In the genomic region with DNA sequence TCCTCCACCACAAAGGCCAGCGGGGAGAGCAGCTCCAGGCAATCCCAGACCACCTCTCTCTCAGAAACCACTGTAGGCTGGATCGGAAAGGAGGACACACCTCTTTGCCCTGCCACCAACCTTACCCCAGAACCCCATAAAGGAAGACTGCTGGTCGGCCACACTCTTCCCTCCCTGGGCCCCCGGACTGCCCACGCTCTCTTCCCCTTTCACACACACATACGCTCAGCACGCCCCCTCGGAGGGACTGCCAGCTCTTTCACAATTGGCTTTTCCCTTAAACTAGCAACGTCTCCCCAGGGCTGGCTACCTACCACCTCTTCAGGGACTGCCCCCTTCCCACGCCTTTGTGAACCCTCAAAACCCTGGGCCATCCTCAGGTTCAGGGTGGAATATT, we compare ENCODE assay signal across 11 mouse cellular contexts. TPM values are rescaled to one million over a fixed set of nuclear protein-coding genes. Genes with fewer than 3 reads are reported as not detected.
DNase-seq lines count a peak whose midpoint lies in the region; ATAC-seq lines count a peak whose summit lies in the region.
"Had no signal": no experiment of that assay in that cellular context is flagged by ENCODE, and none has a peak within 500 bp of the region (broad histone marks: within the 10 kb centered on the region; RNA-seq: fewer than 3 reads in every experiment).

No protein-coding gene starts in this region.

- DNase-seq in forebrain, embryonic 11.5 days (ENCODE audit: low spot score): no peak
- no peak for DNase-seq in midbrain, embryonic 14.5 days
- DNase-seq in kidney, postnatal 14 days: no peak
- DNase-seq in testis, postnatal 14 days (ENCODE audit: low spot score): no peak
- DNase-seq: cerebellum, adult 9-11 months; kidney, postnatal 25 days had no signal

- no peak for ATAC-seq in forebrain, embryonic 12.5 days (ENCODE audit: low FRiP score)
- ATAC-seq in forebrain, embryonic 11.5 days (replicated peaks; ENCODE audit: low FRiP score): no peak
- 0 out of 2 replicates have a peak, but pooled peaks have one; percentile 7 for ATAC-seq in midbrain, embryonic 13.5 days
- ATAC-seq in midbrain, embryonic 14.5 days (ENCODE audit: low FRiP score, low TSS enrichment): no peak
- ATAC-seq in liver, embryonic 12.5 days: no peak
- peak; percentile 40 for ATAC-seq in monocyte, adult 5-6 weeks (replicated peaks; ENCODE audit: insufficient number of reproducible peaks, low FRiP score, low TSS enrichment, poor library complexity, severe bottlenecking)

- peak overlapping the region; percentile 56 for H3K27ac ChIP-seq in forebrain, embryonic 12.5 days
- no peak overlapping the region for H3K27ac ChIP-seq in forebrain, embryonic 11.5 days (ENCODE audit: low read depth, low read length)
- no peak overlapping the region for H3K27ac ChIP-seq in midbrain, embryonic 13.5 days
- no peak overlapping the region for H3K27ac ChIP-seq in midbrain, embryonic 14.5 days (replicated peaks; ENCODE audit: low read depth, low read length)
- H3K27ac ChIP-seq in liver, embryonic 12.5 days: no peak overlapping the region
- H3K27ac ChIP-seq: hindbrain, embryonic 13.5 days had no signal

- H3K27me3 ChIP-seq in forebrain, embryonic 12.5 days: no peaks in the 10 kb centered on the region
- no peaks in the 10 kb centered on the region for H3K27me3 ChIP-seq in forebrain, embryonic 11.5 days (ENCODE audit: control insufficient read depth, insufficient read depth, low read length)
- no peaks in the 10 kb centered on the region; the same call in 1 of the 2 replicates for H3K27me3 ChIP-seq in midbrain, embryonic 13.5 days
- H3K27me3 ChIP-seq in midbrain, embryonic 14.5 days (ENCODE audit: control insufficient read depth, insufficient read depth, low read length): 0 out of 2 replicates have a peak, but pooled peaks cover 3% of the 10 kb centered on the region
- peaks cover 10% of the 10 kb centered on the region for H3K27me3 ChIP-seq in liver, embryonic 12.5 days (replicated peaks)

- peaks cover 79% of the 10 kb centered on the region for H3K36me3 ChIP-seq in forebrain, embryonic 12.5 days (replicated peaks)
- peaks cover 17% of the 10 kb centered on the region for H3K36me3 ChIP-seq in forebrain, embryonic 11.5 days (ENCODE audit: control insufficient read depth, insufficient read depth, low read length)
- peaks cover 46% of the 10 kb centered on the region for H3K36me3 ChIP-seq in midbrain, embryonic 13.5 days
- 0 out of 2 replicates have a peak, but pooled peaks cover 2% of the 10 kb centered on the region for H3K36me3 ChIP-seq in midbrain, embryonic 14.5 days (ENCODE audit: control insufficient read depth, insufficient read depth, low read length)
- H3K36me3 ChIP-seq in liver, embryonic 12.5 days: peaks cover 58% of the 10 kb centered on the region
- H3K36me3 ChIP-seq: hindbrain, embryonic 13.5 days had no signal

- peaks cover 58% of the 10 kb centered on the region for H3K4me1 ChIP-seq in forebrain, embryonic 12.5 days
- peaks cover 10% of the 10 kb centered on the region; the same call in 1 of the 2 replicates for H3K4me1 ChIP-seq in forebrain, embryonic 11.5 days (replicated peaks; ENCODE audit: control insufficient read depth, insufficient read depth, low read length)
- H3K4me1 ChIP-seq in midbrain, embryonic 13.5 days (replicated peaks): peaks cover 45% of the 10 kb centered on the region
- H3K4me1 ChIP-seq in midbrain, embryonic 14.5 days (ENCODE audit: control insufficient read depth, insufficient read depth, low read length): 0 out of 2 replicates have a peak, but pooled peaks cover 2% of the 10 kb centered on the region
- H3K4me1 ChIP-seq in liver, embryonic 12.5 days: peaks cover 49% of the 10 kb centered on the region
- H3K4me1 ChIP-seq: hindbrain, embryonic 13.5 days had no signal

- H3K9ac ChIP-seq in forebrain, embryonic 12.5 days: 0 out of 2 replicates have a peak overlapping the region, but pooled peaks have one; percentile 21
- H3K9ac ChIP-seq in forebrain, embryonic 11.5 days (ENCODE audit: low read length): no peak overlapping the region
- no peak overlapping the region for H3K9ac ChIP-seq in midbrain, embryonic 13.5 days (replicated peaks)
- H3K9ac ChIP-seq in midbrain, embryonic 14.5 days (replicated peaks; ENCODE audit: low read length): no peak overlapping the region
- no peak overlapping the region for H3K9ac ChIP-seq in liver, embryonic 12.5 days
- H3K9ac ChIP-seq: hindbrain, embryonic 13.5 days had no signal

- no peak overlapping the region for H3K4me3 ChIP-seq in forebrain, embryonic 12.5 days (replicated peaks)
- H3K4me3 ChIP-seq in forebrain, embryonic 11.5 days (ENCODE audit: low read depth, low read length): no peak overlapping the region
- no peak overlapping the region for H3K4me3 ChIP-seq in midbrain, embryonic 13.5 days (replicated peaks)
- H3K4me3 ChIP-seq in midbrain, embryonic 14.5 days (replicated peaks; ENCODE audit: low read depth, low read length): no peak overlapping the region
- H3K4me3 ChIP-seq in liver, embryonic 12.5 days: no peak overlapping the region
- H3K4me3 ChIP-seq: hindbrain, embryonic 13.5 days had no signal

- WGBS in forebrain, embryonic 12.5 days: 84% methylated on average over 10 of the region's 10 CpGs
- 85% methylated on average over 10 of the region's 10 CpGs for WGBS in forebrain, embryonic 11.5 days
- WGBS in midbrain, embryonic 13.5 days: 75% methylated on average over 10 of the region's 10 CpGs
- 77% methylated on average over 10 of the region's 10 CpGs for WGBS in midbrain, embryonic 14.5 days
- WGBS in liver, embryonic 12.5 days (ENCODE audit: insufficient replicate concordance): 49% methylated on average over 10 of the region's 10 CpGs

- H3K4me2 ChIP-seq in forebrain, embryonic 12.5 days: no peak overlapping the region
- no peak overlapping the region for H3K4me2 ChIP-seq in forebrain, embryonic 11.5 days (ENCODE audit: low read depth, low read length, severe bottlenecking)
- no peak overlapping the region for H3K4me2 ChIP-seq in midbrain, embryonic 13.5 days (replicated peaks)
- H3K4me2 ChIP-seq in midbrain, embryonic 14.5 days (ENCODE audit: low read length): no peak overlapping the region
- peak overlapping the region; percentile 51; the same call in 1 of the 2 replicates for H3K4me2 ChIP-seq in liver, embryonic 12.5 days
- H3K4me2 ChIP-seq: hindbrain, embryonic 13.5 days had no signal

- H3K9me3 ChIP-seq in forebrain, embryonic 12.5 days: no peaks in the 10 kb centered on the region
- H3K9me3 ChIP-seq in forebrain, embryonic 11.5 days (ENCODE audit: control insufficient read depth, low read length): no peaks in the 10 kb centered on the region
- H3K9me3 ChIP-seq in midbrain, embryonic 13.5 days: no peaks in the 10 kb centered on the region
- no peaks in the 10 kb centered on the region for H3K9me3 ChIP-seq in midbrain, embryonic 14.5 days (ENCODE audit: control insufficient read depth, low read length)
- H3K9me3 ChIP-seq in liver, embryonic 12.5 days (replicated peaks): no peaks in the 10 kb centered on the region
- H3K9me3 ChIP-seq: hindbrain, embryonic 13.5 days had no signal

RNA-seq across cellular contexts. Expression of a gene that starts 8.9 kb away (rescaled TPM):
- 1,349 and 1,505 TPM in 2 replicates for polyA plus RNA-seq in forebrain, embryonic 12.5 days (2016; fragmentation: Nextera tagmentation; extraction: Ambion mirVana)
- polyA plus RNA-seq in forebrain, embryonic 11.5 days (2014; fragmentation: Nextera tagmentation; extraction: Ambion mirVana): 1,258 and 1,292 TPM in 2 replicates
- polyA plus RNA-seq in midbrain, embryonic 13.5 days (2015; fragmentation: Nextera tagmentation; extraction: Ambion mirVana): 700 and 837 TPM in 2 replicates
- polyA plus RNA-seq in midbrain, embryonic 14.5 days (2014; fragmentation: Nextera tagmentation; extraction: Ambion mirVana): 252 and 477 TPM in 2 replicates
- polyA plus RNA-seq in liver, embryonic 12.5 days (2016; fragmentation: Nextera tagmentation; extraction: Ambion mirVana): 136 and 148 TPM in 2 replicates
- 30.4 to 97.0 TPM (median 61.4 TPM) in 3 replicates for total RNA-seq in monocyte, adult 5-6 weeks (2017)

RNA-seq across cellular contexts. Expression of a gene that starts 33.8 kb away (rescaled TPM):
- 8.8 and 9.9 TPM in 2 replicates for polyA plus RNA-seq in forebrain, embryonic 12.5 days (2016; fragmentation: Nextera tagmentation; extraction: Ambion mirVana)
- polyA plus RNA-seq in forebrain, embryonic 11.5 days (2014; fragmentation: Nextera tagmentation; extraction: Ambion mirVana): 5.3 and 6.8 TPM in 2 replicates
- polyA plus RNA-seq in midbrain, embryonic 13.5 days (2015; fragmentation: Nextera tagmentation; extraction: Ambion mirVana): 7.3 and 8.8 TPM in 2 replicates
- polyA plus RNA-seq in midbrain, embryonic 14.5 days (2014; fragmentation: Nextera tagmentation; extraction: Ambion mirVana): 5.0 and 6.5 TPM in 2 replicates
- polyA plus RNA-seq in liver, embryonic 12.5 days (2016; fragmentation: Nextera tagmentation; extraction: Ambion mirVana): 1.5 and 2.0 TPM in 2 replicates
- total RNA-seq in monocyte, adult 5-6 weeks (2017): 3.1 to 8.6 TPM (median 4.5 TPM) in 3 replicates

Comparison
In these comparisons a context has a peak if more than half of its experiments do, and no peak if none do; other contexts are left out.
1. ATAC-seq: peak in midbrain, embryonic 13.5 days (single experiment) and monocyte, adult 5-6 weeks (single experiment); none in forebrain, embryonic 12.5 days (single experiment), forebrain, embryonic 11.5 days (single experiment), midbrain, embryonic 14.5 days (single experiment) and liver, embryonic 12.5 days (single experiment).